Mouse (Mus musculus) limb, embryonic 12.5 days (tissue): ENCODE data around the gene Mrps23. TPM values are rescaled to one million over a fixed set of nuclear protein-coding genes. Genes with fewer than 3 reads are reported as not detected.

ENCODE experiments used
- ATAC-seq: fragments of 200-750 bp; cut with Nextera tagmentation; 2 replicates; pipeline ENCODE4 v1.8.0; 2017; ENCODE audit warnings: low read depth, moderate TSS enrichment; ENCODE audit not compliant: insufficient number of reproducible peaks, insufficient read depth, low FRiP score, low TSS enrichment
- H3K27ac ChIP-seq: fragments of 300-500 bp; sonication (generic); 2 replicates; pipeline ENCODE4 v1.5.1; 2016; ENCODE audit warnings: mild to moderate bottlenecking, moderate library complexity
- H3K27me3 ChIP-seq: fragments of 300-500 bp; sonication (generic); 2 replicates; pipeline ENCODE4 v1.6.1; 2016; ENCODE audit warnings: mild to moderate bottlenecking, moderate library complexity
- H3K36me3 ChIP-seq: fragments of 300-500 bp; sonication (generic); 2 replicates; pipeline ENCODE4 v1.6.1; 2016; ENCODE audit warnings: mild to moderate bottlenecking, moderate library complexity
- H3K4me1 ChIP-seq: fragments of 300-500 bp; sonication (generic); replicated peaks from 2 replicates; pipeline ENCODE4 v1.6.1; 2016
- H3K4me2 ChIP-seq: fragments of 300-500 bp; sonication (generic); 2 replicates; pipeline ENCODE4 v1.6.1; 2016; ENCODE audit warnings: mild to moderate bottlenecking, moderate library complexity
- H3K4me3 ChIP-seq: fragments of 300-500 bp; sonication (generic); replicated peaks from 2 replicates; pipeline ENCODE4 v1.5.1; 2016; ENCODE audit warnings: mild to moderate bottlenecking
- H3K9ac ChIP-seq: fragments of 300-500 bp; sonication (generic); replicated peaks from 2 replicates; pipeline ENCODE4 v1.6.1; 2016; ENCODE audit warnings: mild to moderate bottlenecking, moderate library complexity
- H3K9me3 ChIP-seq: fragments of 300-500 bp; sonication (generic); 2 replicates; pipeline ENCODE4 v1.6.1; 2016; ENCODE audit warnings: mild to moderate bottlenecking, moderate library complexity
- WGBS: fragments of 180-500 bp; shearing (Covaris S2); methylation state at CpG from one replicate; pipeline ENCODE4 v1.1.7; 2016; 5-methylcytosine and 5-hydroxymethylcytosine counted together
- polyA plus RNA-seq: library from polyadenylated mRNA; unstranded; fragments of >200 nt; fragmentation: Nextera tagmentation; extraction: Ambion mirVana; gene quantifications from 2 replicates; pipeline ENCODE4 v1.2.1, GENCODE M21; 2016

Gene Mrps23
- polyA plus RNA-seq, 1 experiment from 2014 or later = 59.5 TPM

DNA sequence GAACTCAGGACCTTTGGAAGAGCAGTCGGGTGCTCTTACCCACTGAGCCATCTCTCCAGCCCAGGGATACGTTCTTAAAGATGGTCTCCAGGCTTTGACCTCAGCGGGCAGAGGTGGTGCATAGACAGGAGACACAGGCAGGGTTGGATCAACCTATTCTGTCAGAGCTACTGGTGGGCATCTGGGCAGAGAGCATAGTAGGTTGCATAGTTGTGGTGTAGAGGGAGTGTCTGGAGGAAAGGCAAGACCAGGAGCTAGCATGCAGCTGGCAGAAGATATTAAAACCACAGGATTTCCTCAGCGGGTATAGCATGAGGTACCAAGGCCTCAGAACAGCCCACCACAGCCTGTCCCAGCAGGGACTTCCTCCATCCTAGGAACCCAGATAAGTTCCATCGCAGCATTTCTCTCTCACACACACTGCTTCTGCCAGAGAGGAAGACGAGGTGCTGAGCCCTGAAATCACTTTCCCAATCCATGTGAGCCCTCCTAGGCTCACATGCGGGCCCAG lies 39.9 kb upstream of the Mrps23 start:
- 74% methylated on average over 7 of the region's 7 CpGs for WGBS
- Histone ChIP-seq H3K36me3 (no peaks in the 10 kb centered on the region), H3K9me3 (no peaks in the 10 kb centered on the region), H3K27me3 (peaks cover 13% of the 10 kb centered on the region), H3K4me2 (peak overlapping the region; percentile 35; the same call in 1 of the 2 replicates), H3K27ac (peak overlapping the region; percentile 78), H3K4me1 (peaks cover 56% of the 10 kb centered on the region), H3K9ac (no peak overlapping the region; the same call in 1 of the 2 replicates), H3K4me3 (no peak overlapping the region)
- ATAC-seq = no peak

DNA sequence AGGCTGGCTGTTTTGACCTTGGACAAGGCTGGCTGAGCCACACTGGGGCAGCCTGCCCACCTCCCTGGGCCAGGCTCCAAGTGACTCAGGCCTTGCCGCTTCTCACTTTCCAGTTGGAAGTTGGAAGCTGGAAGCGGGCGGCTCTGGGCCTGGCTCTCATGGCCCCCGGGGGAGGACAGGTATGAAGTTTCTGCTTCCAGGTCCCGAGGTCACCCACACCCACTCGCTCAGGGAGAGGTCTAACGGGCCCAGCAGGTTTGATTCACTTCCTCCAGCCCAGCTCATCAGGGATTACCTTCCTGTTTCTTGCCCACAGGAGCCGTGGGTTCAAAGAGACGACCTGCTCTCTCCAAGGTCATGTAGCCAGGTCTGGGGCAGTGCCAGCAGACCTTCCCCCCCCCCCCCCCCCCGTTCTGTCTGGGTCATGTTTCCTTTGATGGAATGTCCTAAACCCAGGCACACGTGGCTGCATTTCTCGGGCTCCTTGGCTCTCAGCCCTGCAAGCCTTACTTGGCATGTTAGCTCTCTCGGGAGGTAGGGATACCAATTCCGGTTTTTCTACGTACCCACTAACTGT lies 39.3 kb upstream of the Mrps23 start:
- peaks cover 20% of the 10 kb centered on the region for H3K27me3 ChIP-seq
- no peak for ATAC-seq
- peak overlapping the region; percentile 78 for H3K27ac ChIP-seq
- H3K9me3 ChIP-seq = no peaks in the 10 kb centered on the region
- WGBS = 11% methylated on average over 15 of the region's 15 CpGs
- no peaks in the 10 kb centered on the region for H3K36me3 ChIP-seq
- H3K4me2 ChIP-seq = peak overlapping the region; percentile 35
- H3K4me3 ChIP-seq = no peak overlapping the region
- no peak overlapping the region; the same call in 1 of the 2 replicates for H3K9ac ChIP-seq
- H3K4me1 ChIP-seq = peaks cover 56% of the 10 kb centered on the region

DNA sequence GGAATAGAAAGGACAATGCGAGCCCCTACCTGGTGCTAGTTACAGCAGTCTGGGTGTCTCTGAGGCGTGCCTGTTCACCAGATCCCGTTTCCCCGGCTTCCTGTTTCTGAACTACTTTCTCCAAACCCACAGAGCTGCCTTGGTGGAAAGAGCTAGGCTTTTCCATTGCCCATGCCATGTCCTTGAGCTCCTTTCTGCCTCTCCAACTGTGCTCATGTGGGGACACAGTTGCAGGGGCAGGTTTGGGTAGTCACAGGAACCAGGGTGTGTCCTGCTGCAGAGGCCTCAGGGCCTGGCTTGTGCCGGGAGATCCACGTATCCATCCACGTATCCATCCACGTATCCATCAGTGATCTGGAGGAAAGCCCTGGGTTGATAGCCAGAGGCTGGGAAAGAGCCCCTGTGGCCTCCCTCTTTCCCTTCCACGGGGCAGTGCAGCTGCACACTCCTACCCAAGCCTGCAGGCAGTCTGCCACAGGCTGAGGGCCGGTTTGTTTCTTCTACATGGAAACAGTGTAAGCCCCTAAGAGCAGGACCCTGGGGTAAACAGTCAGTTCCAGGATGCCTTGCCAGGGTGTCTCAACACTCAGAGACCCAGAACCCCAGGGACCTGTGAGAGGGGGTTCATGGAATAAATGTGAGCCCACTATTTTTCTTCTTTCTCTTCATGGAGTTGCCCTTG lies 38.4 kb upstream of the Mrps23 start:
- peaks cover 52% of the 10 kb centered on the region for H3K4me1 ChIP-seq
- 0 out of 2 replicates have a peak overlapping the region, but pooled peaks have one; percentile 24 for H3K9ac ChIP-seq
- 59% methylated on average over 10 of the region's 10 CpGs for WGBS
- peak overlapping the region; percentile 69 for H3K27ac ChIP-seq
- H3K9me3 ChIP-seq = no peaks in the 10 kb centered on the region
- H3K36me3 ChIP-seq = no peaks in the 10 kb centered on the region
- H3K4me3 ChIP-seq = no peak overlapping the region
- ATAC-seq = no peak
- H3K27me3 ChIP-seq = peaks cover 29% of the 10 kb centered on the region
- H3K4me2 ChIP-seq = no peak overlapping the region

DNA sequence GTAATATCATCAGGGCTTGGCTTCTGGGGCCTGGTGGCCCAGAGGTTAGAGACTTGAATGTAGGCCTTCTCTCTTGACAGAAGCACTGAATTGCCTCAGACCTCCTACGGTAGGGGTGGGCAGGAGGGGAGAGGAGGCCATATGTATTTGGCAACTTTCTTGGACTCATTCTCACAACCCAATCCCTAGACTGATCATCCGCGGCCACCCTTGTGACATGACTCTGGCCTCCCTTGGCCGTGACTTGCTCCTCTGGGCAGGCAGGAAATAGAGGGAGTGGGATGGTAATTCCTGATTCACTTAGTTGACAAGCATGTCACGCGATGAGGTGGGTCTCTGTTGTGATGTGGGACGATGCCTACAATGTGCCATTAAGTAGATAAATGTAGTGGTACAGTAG lies 37.7 kb upstream of the Mrps23 start:
- no peak for ATAC-seq
- H3K9ac ChIP-seq = no peak overlapping the region
- H3K4me2 ChIP-seq = no peak overlapping the region
- no peak overlapping the region for H3K4me3 ChIP-seq
- 93% methylated on average over 7 of the region's 7 CpGs for WGBS
- peaks cover 35% of the 10 kb centered on the region for H3K27me3 ChIP-seq
- no peak overlapping the region for H3K27ac ChIP-seq
- peaks cover 50% of the 10 kb centered on the region for H3K4me1 ChIP-seq
- H3K9me3 ChIP-seq = no peaks in the 10 kb centered on the region
- no peaks in the 10 kb centered on the region for H3K36me3 ChIP-seq

DNA sequence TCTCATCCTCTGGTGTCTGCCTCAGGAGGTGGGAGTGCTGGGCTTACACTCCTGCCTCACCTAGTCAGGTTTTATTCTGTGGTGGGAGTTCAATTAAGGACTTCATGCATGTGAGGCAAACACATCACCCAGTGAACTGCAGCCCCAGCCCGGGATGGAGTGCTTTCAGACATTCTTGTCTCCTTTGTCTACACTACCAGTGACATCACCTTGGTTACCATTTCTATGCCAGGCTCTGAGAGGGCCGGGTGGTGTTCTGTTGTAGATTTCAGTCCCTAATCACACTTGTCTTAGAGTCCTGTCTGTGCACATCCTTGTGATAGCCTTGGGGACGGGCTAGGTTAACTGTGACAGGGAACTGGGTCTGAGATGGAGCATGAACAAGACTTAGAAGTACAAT lies 35.6 kb upstream of the Mrps23 start:
- WGBS = 74% methylated on average over 3 of the region's 3 CpGs
- Histone ChIP-seq H3K27ac (no peak overlapping the region), H3K9me3 (no peaks in the 10 kb centered on the region), H3K4me2 (no peak overlapping the region), H3K9ac (no peak overlapping the region), H3K4me3 (no peak overlapping the region), H3K4me1 (peaks cover 63% of the 10 kb centered on the region), H3K36me3 (no peaks in the 10 kb centered on the region), H3K27me3 (peaks cover 40% of the 10 kb centered on the region)
- no peak for ATAC-seq

DNA sequence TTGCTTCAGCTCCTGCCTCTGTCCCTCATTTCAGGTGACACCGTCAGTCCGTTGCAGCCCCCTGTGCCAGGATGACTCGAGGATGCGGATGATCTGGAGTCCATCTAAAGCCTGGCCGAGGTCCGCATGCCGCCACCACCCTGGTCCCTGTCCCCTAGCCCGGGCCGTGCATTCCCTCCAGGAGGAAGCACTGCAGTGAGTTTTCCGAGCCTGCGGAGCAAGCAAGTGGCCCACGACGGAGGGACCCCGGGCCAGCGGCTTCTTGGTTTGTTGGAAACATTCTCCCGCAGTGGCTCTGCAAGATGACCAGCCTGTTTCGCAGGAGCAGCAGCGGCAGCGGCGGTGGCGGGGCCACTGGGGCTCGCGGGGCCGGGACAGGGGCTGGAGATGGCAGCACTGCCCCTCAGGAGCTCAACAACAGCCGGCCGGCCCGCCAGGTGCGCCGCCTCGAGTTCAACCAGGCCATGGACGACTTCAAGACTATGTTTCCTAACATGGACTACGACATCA lies 34.6 kb upstream of the Mrps23 start:
- no peak for ATAC-seq
- Histone ChIP-seq H3K9ac (peak overlapping the region; percentile 45), H3K4me2 (peak overlapping the region; percentile 37), H3K36me3 (no peaks in the 10 kb centered on the region), H3K27me3 (peaks cover 40% of the 10 kb centered on the region), H3K27ac (no peak overlapping the region), H3K4me3 (peak overlapping the region; percentile 19), H3K9me3 (no peaks in the 10 kb centered on the region), H3K4me1 (peaks cover 64% of the 10 kb centered on the region)
- 9% methylated on average over 32 of the region's 32 CpGs for whole genome bisulfite sequencing

DNA sequence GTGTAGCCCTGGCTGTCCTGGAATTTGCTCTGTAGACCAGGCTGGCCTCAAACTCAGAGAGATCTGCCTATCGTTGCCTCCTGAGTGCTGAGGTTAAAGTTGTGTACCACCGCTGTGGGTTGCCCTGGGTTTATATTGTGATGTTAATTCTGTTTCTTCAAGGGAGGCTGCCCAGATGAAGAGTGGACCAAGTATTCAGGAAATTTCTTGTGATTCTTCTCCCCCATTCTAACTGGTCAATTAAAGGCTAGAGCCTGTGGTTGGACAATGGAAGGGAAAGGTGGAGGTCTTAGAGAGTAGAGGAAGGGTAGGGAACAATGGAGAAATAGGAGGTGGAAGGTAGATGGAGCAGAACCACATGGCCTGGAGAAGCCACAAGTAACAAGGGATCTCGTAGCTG lies 33.6 kb upstream of the Mrps23 start:
- no peak overlapping the region for H3K4me3 ChIP-seq
- no peak for ATAC-seq
- H3K36me3 ChIP-seq = no peaks in the 10 kb centered on the region
- H3K27ac ChIP-seq = no peak overlapping the region
- no peak overlapping the region for H3K9ac ChIP-seq
- no peak overlapping the region for H3K4me2 ChIP-seq
- WGBS = 73% methylated on average over 3 of the region's 3 CpGs
- peaks cover 53% of the 10 kb centered on the region for H3K4me1 ChIP-seq
- no peaks in the 10 kb centered on the region for H3K9me3 ChIP-seq
- peaks cover 40% of the 10 kb centered on the region for H3K27me3 ChIP-seq

DNA sequence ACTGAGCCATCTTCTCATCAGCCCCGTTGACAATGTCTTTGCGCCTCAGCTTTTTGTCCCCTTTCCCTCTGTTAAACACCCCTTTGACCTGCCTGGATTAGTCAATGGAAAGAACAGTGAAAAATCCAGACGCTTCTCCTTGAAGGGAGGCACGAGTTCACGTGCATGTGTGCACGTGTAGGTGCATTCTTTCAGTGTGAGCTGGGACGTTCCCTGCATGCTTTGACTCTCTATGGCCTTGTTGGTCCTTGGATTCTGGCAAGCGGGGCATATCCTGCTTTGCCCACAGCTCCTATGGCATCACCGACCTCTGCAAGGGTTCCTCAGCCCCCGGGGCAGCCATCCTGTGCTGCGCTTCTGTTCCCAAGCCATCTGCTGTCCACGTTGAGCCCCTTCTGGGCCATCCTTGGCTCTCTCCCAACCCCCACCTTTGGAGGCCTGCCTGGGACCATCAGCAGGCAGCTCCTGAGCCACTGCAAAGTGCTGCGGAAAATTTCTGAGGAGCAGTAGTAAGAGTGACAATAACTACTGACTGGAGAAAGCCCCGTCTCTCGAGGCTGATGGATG lies 32.2 kb upstream of the Mrps23 start:
- H3K36me3 ChIP-seq = no peaks in the 10 kb centered on the region
- no peak overlapping the region for H3K4me2 ChIP-seq
- peaks cover 43% of the 10 kb centered on the region for H3K4me1 ChIP-seq
- H3K27me3 ChIP-seq = peaks cover 40% of the 10 kb centered on the region
- H3K9me3 ChIP-seq = no peaks in the 10 kb centered on the region
- no peak overlapping the region for H3K4me3 ChIP-seq
- H3K9ac ChIP-seq = 0 out of 2 replicates have a peak overlapping the region, but pooled peaks have one; percentile 14
- ATAC-seq = no peak
- H3K27ac ChIP-seq = peak overlapping the region; percentile 79
- 64% methylated on average over 15 of the region's 15 CpGs for WGBS

DNA sequence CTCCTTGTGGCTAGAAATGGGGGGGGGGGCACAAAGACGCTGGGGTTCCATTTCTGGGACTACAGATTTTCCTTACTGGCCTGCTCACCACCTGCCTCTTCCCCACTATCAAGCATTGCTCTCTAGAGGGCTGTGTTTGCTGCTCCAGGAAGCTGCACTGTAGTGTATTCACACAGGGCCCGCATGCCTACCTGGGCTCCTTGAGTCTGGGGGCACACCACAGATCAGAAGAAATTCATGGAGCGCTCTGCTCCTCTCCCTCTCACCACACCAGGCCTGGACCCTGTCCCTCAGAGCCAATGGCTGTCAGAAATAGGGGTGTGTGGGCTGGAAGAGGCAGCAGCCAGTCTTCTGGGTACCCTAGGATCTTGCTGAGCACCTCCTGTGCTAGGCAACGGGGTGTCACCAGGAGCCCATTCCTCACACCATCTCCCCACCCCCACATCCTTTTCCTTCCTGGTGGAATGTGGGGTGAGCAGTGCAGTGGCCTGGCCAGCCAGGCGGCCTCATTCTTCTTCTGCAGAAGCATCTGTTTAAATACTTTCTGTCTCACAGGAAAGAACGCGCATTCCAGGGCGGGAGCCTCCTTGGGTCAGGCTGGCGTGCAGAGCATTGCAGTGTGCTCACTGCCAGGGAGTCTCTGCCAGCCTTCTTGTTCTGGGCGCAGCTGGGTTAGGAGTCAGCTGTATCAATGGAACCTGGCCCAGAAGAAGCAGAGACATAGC lies 31.4 kb upstream of the Mrps23 start:
- peak; percentile 61 for ATAC-seq
- H3K27ac ChIP-seq = peak overlapping the region; percentile 79
- H3K36me3 ChIP-seq = peaks cover 7% of the 10 kb centered on the region
- no peak overlapping the region for H3K4me3 ChIP-seq
- H3K9ac ChIP-seq = no peak overlapping the region
- H3K4me1 ChIP-seq = peaks cover 43% of the 10 kb centered on the region
- 22% methylated on average over 10 of the region's 10 CpGs for WGBS
- H3K27me3 ChIP-seq = peaks cover 40% of the 10 kb centered on the region
- no peaks in the 10 kb centered on the region for H3K9me3 ChIP-seq
- peak overlapping the region; percentile 35 for H3K4me2 ChIP-seq

DNA sequence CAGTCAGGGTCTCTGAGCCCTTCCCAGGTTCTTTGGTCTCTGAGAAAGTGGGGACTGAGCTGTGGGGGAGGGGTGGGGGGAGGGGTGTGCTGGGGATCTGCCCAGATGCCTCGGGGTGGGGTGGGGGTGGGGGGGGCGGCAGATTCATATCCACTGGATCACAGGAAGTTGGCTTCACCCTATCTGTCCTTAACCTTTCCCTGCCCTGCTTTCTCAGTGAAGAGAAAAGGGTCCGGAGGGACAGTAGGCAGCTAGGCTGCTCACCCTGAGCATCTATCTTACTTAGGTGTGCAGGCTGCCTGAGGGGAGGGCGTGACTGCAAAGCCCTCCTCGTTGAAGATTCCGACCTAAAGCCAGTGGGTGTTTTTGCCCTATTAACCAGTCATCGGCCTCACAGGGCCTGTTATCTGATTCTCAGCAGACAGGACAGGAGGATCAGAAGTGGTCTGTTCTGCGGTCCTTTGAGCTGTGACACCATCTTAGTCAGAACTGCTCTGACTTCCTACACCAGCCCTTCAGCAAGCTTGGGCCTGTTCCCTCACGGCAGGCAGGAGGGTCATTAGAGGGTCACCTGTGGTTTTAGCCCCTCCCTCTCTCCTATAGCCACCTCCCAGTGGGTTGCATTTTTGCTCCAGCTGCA lies 30.7 kb upstream of the Mrps23 start:
- no peaks in the 10 kb centered on the region for H3K9me3 ChIP-seq
- H3K27me3 ChIP-seq = peaks cover 33% of the 10 kb centered on the region
- H3K27ac ChIP-seq = peak overlapping the region; percentile 79
- H3K9ac ChIP-seq = no peak overlapping the region
- 12% methylated on average over 8 of the region's 9 CpGs for WGBS
- H3K4me1 ChIP-seq = peaks cover 43% of the 10 kb centered on the region
- H3K36me3 ChIP-seq = peaks cover 13% of the 10 kb centered on the region
- H3K4me3 ChIP-seq = no peak overlapping the region
- peak overlapping the region; percentile 35 for H3K4me2 ChIP-seq
- no peak for ATAC-seq
